Mouse (Mus musculus) hindbrain, postnatal 0 days (tissue): ENCODE data around the gene Hdhd3. TPM values are rescaled to one million over a fixed set of nuclear protein-coding genes. Genes with fewer than 3 reads are reported as not detected.
"Not testable (repeated sequence)": the region's sequence is repeated elsewhere in the genome, so short reads cannot be mapped to it uniquely, and the experiment has no call there.

ENCODE experiments used
- ATAC-seq: fragments of 200-750 bp; cut with Nextera tagmentation; 2 replicates; pipeline ENCODE4 v1.8.0; 2017; ENCODE audit warnings: mild to moderate bottlenecking, moderate TSS enrichment, moderate library complexity
- DNase-seq: peaks from one replicate; pipeline ENCODE4 v3.0.0-alpha.2; 2015; ENCODE audit warnings: low spot score
- H3K27ac ChIP-seq: fragments of 300-500 bp; sonication (generic); 2 replicates; pipeline ENCODE4 v1.5.1; 2014; ENCODE audit warnings: mild to moderate bottlenecking
- H3K27me3 ChIP-seq: fragments of 300-500 bp; sonication (generic); 2 replicates; pipeline ENCODE4 v1.6.1; 2014; ENCODE audit warnings: low read length, mixed read lengths; ENCODE audit not compliant: insufficient read depth
- H3K36me3 ChIP-seq: fragments of 300-500 bp; sonication (generic); 2 replicates; pipeline ENCODE4 v1.6.1; 2014; ENCODE audit warnings: low read length, mixed read lengths; ENCODE audit not compliant: insufficient read depth
- H3K4me1 ChIP-seq: fragments of 300-500 bp; sonication (generic); 2 replicates; pipeline ENCODE4 v1.6.1; 2014; ENCODE audit warnings: antibody characterized with exemption, low read length, mixed read lengths; ENCODE audit not compliant: insufficient read depth
- H3K4me2 ChIP-seq: fragments of 300-500 bp; sonication (generic); 2 replicates; pipeline ENCODE4 v1.6.1; 2014; ENCODE audit warnings: low read depth, mild to moderate bottlenecking, low read length, moderate library complexity, mixed read lengths
- H3K4me3 ChIP-seq: fragments of 300-500 bp; sonication (generic); 2 replicates; pipeline ENCODE4 v1.5.1; 2014; ENCODE audit warnings: low read length
- H3K9ac ChIP-seq: fragments of 300-500 bp; sonication (generic); replicated peaks from 2 replicates; pipeline ENCODE4 v1.6.1; 2014; ENCODE audit warnings: mild to moderate bottlenecking, low read length, moderate library complexity, mixed read lengths
- H3K9me3 ChIP-seq: fragments of 300-500 bp; sonication (generic); 2 replicates; pipeline ENCODE4 v1.6.1; 2016; ENCODE audit warnings: low read length, mixed read lengths
- CTCF ChIP-seq: IDR thresholded peaks from 2 replicates; pipeline ENCODE4 v1.5.1; 2016; ENCODE audit warnings: antibody characterized with exemption, control low read depth, low read depth
- WGBS: fragments of 180-500 bp; shearing (Covaris S2); extraction: QIAGEN DNeasy Blood & Tissue Kit; methylation state at CpG from one replicate; pipeline ENCODE4 v1.1.7; 2014; 5-methylcytosine and 5-hydroxymethylcytosine counted together
- polyA plus RNA-seq: library from polyadenylated mRNA; unstranded; fragments of >200 nt; fragmentation: Nextera tagmentation; extraction: Ambion mirVana; gene quantifications from 2 replicates; pipeline ENCODE4 v1.2.1, GENCODE M21; 2015
- total RNA-seq: library from RNA; depleted of rRNA; stranded (reverse); fragments of >200 nt; gene quantifications from 2 replicates; pipeline ENCODE4 v1.2.3, GENCODE M21; 2014

Gene Hdhd3
- total and polyA plus RNA-seq, 2 experiments from 2014 or later: 5.1 to 5.8 TPM

- H3K27me3 ChIP-seq: no peaks in the 10 kb centered on the region
- H3K36me3 ChIP-seq: no peaks in the 10 kb centered on the region
- no peaks in the 10 kb centered on the region for H3K9me3 ChIP-seq
- WGBS: 45% methylated on average over 10 of the region's 10 CpGs
- TF ChIP-seq CTCF: no peak
- ATAC-seq (peak; percentile 22; the same call in 1 of the 2 replicates), DNase-seq (no peak)
- H3K4me1 ChIP-seq: no peaks in the 10 kb centered on the region
- H3K4me3 ChIP-seq: no peak overlapping the region
- H3K9ac ChIP-seq: no peak overlapping the region
- no peak overlapping the region for H3K27ac ChIP-seq
- no peak overlapping the region for H3K4me2 ChIP-seq
Measured at GRCm38 (mm10) chr4:62480709-62481605, 22.3 kb downstream of the Hdhd3 start.

GRCm38 (mm10) chr4:62479937-62480708 lies 23.1 kb downstream of the Hdhd3 start, which contains the start of gene Bspry:
Gene Bspry (plus strand): TSS chr4:62480053.
- no peaks in the 10 kb centered on the region for H3K27me3 ChIP-seq
- TF ChIP-seq CTCF: no peak
- peak; percentile 31 for DNase-seq
- H3K4me3 ChIP-seq: peak within 1 kb of the TSS; percentile 47
- H3K36me3 ChIP-seq: no peaks in the 10 kb centered on the region
- no peak within 1 kb of the TSS for H3K27ac ChIP-seq
- peak within 1 kb of the TSS; percentile 87 for H3K4me2 ChIP-seq
- ATAC-seq: peak; percentile 79
- no peaks in the 10 kb centered on the region for H3K4me1 ChIP-seq
- WGBS: 4% methylated on average over 67 of the region's 71 CpGs
- no peaks in the 10 kb centered on the region for H3K9me3 ChIP-seq
- peak within 1 kb of the TSS; percentile 38; the same call in 1 of the 2 replicates for H3K9ac ChIP-seq

GRCm38 (mm10) chr4:62479593-62479936 lies 23.7 kb downstream of the Hdhd3 start:
- H3K27ac ChIP-seq, H3K9ac ChIP-seq, H3K4me1 ChIP-seq, DNase-seq, H3K36me3 ChIP-seq, H3K27me3 ChIP-seq, H3K9me3 ChIP-seq: not testable (repeated sequence)
- TF ChIP-seq CTCF: peak; percentile 65
- peak; percentile 6; the same call in 1 of the 2 replicates for ATAC-seq
- peak overlapping the region; percentile 47 for H3K4me3 ChIP-seq
- H3K4me2 ChIP-seq: peak overlapping the region; percentile 87
- 16% methylated on average over 11 of the region's 11 CpGs for WGBS

GRCm38 (mm10) chr4:62477542-62478244 lies 25.6 kb downstream of the Hdhd3 start:
- no peak for ATAC-seq
- no peaks in the 10 kb centered on the region for H3K36me3 ChIP-seq
- DNase-seq: no peak
- 86% methylated on average over 6 of the region's 6 CpGs for whole genome bisulfite sequencing
- no peak overlapping the region for H3K27ac ChIP-seq
- no peak for TF ChIP-seq CTCF
- H3K4me2 ChIP-seq: no peak overlapping the region
- H3K9ac ChIP-seq: no peak overlapping the region
- H3K9me3 ChIP-seq: no peaks in the 10 kb centered on the region
- H3K4me1 ChIP-seq: no peaks in the 10 kb centered on the region
- no peak overlapping the region for H3K4me3 ChIP-seq
- no peaks in the 10 kb centered on the region for H3K27me3 ChIP-seq

GRCm38 (mm10) chr4:62475793-62476192 lies 27.5 kb downstream of the Hdhd3 start:
- Histone ChIP-seq H3K4me1 (no peaks in the 10 kb centered on the region), H3K9me3 (no peaks in the 10 kb centered on the region), H3K4me2 (no peak overlapping the region), H3K9ac (no peak overlapping the region), H3K27ac (no peak overlapping the region), H3K36me3 (no peaks in the 10 kb centered on the region), H3K27me3 (no peaks in the 10 kb centered on the region), H3K4me3 (no peak overlapping the region)
- ATAC-seq: no peak
- DNase-seq: no peak
- WGBS: 91% methylated on average over 6 of the region's 6 CpGs
- TF ChIP-seq CTCF: no peak

GRCm38 (mm10) chr4:62475131-62475530 lies 28.1 kb downstream of the Hdhd3 start:
- 87% methylated on average over 2 of the region's 2 CpGs for WGBS
- H3K9me3 ChIP-seq: no peaks in the 10 kb centered on the region
- no peak overlapping the region for H3K27ac ChIP-seq
- DNase-seq (no peak), ATAC-seq (no peak)
- H3K4me3 ChIP-seq: no peak overlapping the region
- H3K27me3 ChIP-seq: no peaks in the 10 kb centered on the region
- H3K4me2 ChIP-seq: no peak overlapping the region
- no peak overlapping the region for H3K9ac ChIP-seq
- no peaks in the 10 kb centered on the region for H3K36me3 ChIP-seq
- no peak for TF ChIP-seq CTCF
- H3K4me1 ChIP-seq: no peaks in the 10 kb centered on the region
